Mouse (Mus musculus): ENCODE measurements around the gene Mipol1.

DNA sequence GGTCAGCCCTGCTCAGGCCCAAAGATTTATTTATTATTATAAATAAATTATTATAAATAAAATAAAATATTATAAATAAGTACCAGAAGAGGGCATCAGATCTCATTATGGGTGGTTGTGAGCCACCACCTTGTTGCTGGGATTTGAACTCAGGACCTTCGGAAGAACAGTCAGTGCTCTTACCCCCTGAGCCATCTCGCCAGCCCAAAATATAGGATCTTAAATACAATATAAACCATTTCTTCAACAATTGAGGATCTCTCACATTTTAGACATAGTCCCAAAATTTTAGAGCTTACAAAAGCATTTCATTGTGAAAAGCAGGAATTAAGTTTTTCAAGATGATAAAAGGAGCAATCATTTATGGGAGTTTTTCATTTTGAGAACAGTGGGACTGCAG lies 30.8 kb upstream of the Mipol1 start:
- TF ChIP-seq CTCF (IDR thresholded peaks at IDR 0.05): no peak
- no peak for TF ChIP-seq POLR2A (IDR thresholded peaks at IDR 0.05; ENCODE audit: insufficient read depth, low read depth, low read length)
- no peak for TF ChIP-seq EP300 (IDR thresholded peaks at IDR 0.05; ENCODE audit: insufficient read depth, low read depth, low read length)

Data from heart, adult 2 months (tissue).